Mouse (Mus musculus) kidney, adult 9 months (tissue): ENCODE measurements at regions not wholly inside any gene's neighbourhood (a gene's known extent, or its start where the extent isn't known, plus 50 kb on each side); places are given as distances from the start of the nearest gene placed in this dataset.

Experiments
- DNase-seq: peaks from one replicate; pipeline ENCODE4 v3.0.0; 2022

- no peak for DNase-seq
Observed at GRCm38 (mm10) chr5:15773839-15774238, 59.8 kb upstream of the Speer4c start.

DNA sequence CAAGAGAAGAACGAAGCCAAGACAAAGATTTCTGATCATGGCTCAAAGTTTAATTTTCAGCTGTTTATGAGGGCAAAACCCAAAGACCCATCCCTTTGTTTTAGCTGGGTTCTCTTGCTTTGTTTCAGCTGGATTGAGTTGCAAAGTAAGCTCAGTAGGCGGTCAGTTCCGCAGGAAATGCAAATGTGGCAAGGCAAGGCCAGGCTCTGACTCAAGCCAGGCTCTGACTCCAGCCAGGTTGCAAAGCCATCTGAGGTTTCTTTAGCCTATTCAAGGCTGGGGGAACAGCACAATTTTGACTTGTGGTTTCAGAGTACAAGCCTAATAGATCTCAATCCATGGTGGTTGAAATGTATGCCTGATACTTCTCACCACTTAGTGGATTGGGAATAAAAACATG, 60.5 kb upstream of the Speer4c start:
- no peak for DNase-seq

DNA sequence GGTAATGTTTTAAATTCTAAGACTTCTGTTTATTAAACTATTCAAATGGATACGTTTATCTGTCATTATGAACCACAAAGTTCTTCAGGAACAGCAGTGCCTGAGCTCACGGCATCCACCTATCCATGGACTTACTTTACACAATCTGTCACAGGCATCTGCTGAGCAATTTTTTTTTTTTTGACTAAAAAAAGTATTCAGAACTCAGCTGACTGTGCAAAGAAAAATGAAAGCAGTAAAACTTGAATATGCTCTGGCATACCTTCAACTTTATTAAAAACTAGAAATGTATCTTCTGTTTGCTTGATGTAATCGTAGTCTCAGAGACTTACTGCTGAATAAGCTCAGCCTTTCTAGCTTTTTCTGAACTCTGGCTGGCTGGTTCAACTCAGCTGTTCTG, 62.0 kb upstream of the Speer4c start:
- no peak for DNase-seq

DNA sequence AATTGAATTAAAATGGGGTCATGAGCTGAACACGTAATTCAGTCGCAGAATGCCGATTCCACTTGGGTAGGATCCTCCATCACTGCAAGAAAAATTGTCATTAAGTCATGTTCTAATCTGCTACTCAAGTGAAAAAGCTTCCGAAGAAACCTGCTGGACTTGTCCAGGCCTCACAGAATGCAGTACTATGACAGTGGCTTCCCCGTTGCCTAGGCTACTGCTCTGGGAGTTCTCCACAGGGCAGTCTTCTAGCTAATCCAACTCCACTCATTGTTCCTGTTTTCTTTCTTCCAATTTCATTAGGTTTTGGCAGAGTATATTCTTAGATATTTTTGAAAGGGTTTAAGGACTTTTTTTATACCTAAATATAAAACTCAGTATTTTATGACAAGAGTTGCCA, 89.5 kb upstream of the Speer4c start:
- DNase-seq = no peak

DNA sequence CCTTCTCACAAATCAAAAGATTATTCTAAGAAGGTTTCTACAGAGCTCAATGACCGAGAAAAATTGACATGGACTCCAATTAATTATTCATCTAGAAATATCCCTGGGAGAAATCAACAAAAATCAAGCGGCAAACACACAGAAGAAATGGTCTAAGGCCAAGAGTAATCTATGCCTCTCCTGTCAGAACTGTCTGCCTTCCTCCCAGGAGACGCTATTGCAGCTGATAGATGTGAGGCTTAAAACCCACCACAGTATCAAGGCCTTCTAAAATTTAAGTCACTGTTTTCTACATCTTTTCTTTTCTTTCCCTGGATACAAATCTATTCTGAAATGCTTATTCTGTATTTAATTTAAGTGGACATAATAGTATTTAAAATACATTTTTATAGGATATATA, 102.8 kb upstream of the Speer4c start:
- no peak for DNase-seq

DNA sequence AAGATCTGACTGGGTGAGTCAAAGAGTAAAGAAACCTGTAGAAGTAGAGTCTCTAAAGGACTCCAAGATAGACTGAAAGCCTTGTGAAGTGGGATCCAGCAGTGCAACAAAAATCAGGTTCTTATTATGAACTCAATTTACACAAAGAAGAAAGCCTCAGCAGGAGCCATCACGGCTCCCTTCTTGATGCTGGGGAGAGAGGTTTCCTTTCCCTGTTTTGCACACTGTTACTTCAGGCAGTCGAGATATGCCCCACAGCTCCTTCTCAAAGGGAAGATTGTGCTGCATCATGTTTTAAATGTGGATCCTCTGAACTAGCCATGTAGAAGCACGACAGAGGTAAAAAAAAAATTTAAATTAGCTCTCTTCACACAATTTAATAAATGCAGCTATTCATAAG, 103.3 kb upstream of the Speer4c start:
- DNase-seq = no peak

GRCm38 (mm10) chr5:15822989-15823388, 108.9 kb upstream of the Speer4c start:
- DNase-seq = no peak

DNA sequence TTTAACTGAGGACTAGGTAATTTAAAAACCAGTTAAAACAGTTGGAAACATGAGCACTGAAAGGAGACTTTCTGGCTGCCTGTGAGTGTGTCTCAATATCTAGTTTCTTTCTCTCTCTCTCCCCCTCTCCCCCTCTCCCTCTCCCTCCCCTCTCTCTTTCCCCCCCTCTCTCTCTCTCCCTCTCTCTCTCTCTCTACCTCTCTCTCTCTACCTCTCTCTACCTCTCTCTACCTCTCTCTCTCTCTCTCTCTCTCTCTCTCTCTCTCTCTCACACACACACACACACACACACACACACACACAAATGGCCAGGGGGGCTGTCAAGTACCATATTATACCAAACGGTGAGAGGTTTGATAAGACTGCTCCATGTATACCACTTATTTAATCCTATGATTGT, 103.0 kb upstream of the Cacna2d1 start:
- no peak for DNase-seq

DNA sequence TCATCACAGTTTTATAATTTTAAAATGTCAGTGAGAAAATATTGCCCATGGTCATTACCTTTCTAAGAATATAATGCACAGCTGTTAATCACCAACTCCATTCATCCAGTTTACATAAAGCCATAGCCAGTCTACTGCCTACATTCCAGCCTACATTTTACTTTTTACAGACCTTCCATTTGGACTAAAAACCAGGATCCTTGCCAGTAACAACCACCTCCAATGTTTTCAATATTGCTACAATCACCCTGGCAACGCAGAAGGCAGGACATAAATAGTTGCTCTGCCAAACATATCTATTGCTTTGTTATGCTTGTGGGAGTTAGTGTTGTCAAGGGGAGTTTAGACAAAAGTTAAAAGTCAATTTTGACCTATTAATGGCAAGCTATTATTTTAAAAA, 102.2 kb upstream of the Cacna2d1 start:
- DNase-seq = no peak

DNA sequence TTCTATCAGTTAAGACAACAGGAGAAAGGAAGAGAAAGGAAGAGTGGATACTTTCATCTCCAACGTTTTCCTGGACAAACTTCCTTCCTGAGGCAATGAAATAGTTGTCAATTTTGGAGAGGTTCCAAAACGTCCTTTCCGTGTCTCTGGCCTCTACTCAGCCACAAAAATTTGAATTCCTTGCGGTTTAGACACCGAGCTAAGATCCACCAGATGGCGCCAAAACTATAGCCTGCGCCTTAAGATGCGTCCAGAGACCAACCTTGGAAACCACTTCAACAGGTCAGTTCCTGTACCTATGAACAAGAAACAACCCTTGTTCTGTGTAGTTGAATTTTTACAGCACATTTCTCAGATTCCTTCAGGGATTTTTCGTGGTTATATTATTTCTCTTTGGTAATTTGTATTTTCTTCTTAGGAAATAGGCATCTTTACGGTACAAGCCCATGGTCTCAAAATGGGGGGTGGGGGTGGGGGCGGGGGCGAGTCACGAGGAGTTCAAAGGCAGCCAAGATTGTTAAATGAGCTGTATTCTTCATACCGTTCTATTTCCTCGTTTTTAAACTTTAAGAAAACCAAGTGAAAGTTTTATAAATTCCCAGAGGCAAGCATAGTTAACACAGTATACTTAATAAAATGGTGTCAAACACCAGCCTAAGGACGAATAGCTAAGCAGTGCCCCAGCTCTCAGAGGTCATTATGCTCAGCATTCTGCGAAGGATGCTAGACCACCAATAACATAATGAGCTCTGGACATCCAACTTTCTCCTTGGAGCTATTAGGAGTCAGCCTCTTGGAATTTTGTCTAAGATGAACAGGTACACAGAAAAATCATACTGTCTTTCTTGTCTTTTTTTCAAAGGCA, 96.2 kb upstream of the Cacna2d1 start:
- DNase-seq = peak; percentile 77

DNA sequence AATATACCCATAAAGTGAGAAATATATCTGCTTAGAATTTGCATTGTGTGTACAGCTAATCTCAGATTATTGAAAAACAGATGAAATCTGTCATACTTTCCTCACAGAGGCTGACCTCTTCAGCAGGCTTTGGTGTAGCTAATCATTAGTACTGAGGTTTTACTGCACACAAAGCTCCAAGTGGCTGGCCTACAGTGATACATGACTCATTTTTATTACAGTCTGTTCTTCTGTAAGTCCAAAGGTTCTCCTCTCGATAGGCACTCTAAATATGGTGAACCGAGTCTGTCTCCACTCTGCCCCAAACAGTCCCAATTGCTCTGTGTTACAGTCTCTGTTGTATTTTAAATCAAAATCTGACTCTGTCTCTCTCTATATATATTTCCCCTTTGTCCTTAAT, 87.7 kb upstream of the Cacna2d1 start:
- peak; percentile 17 for DNase-seq

DNA sequence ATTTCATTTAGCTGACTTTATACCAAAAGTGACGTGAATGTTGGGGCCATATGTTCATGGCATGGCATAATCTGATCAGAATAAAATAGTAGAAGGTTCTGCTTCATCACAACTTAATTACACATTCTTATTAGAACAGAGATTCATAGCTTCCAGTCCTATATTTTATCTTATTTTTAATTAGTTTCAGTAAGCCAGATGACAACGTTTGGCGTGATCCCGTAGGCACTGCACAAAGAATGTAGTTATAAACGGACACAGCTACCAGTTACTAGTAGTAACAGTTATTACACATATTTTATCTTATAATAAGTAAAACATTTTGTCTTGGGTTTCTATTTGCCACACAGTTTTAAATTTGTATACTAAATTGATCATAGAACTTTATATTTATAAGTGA, 85.0 kb upstream of the Cacna2d1 start:
- no peak for DNase-seq

DNA sequence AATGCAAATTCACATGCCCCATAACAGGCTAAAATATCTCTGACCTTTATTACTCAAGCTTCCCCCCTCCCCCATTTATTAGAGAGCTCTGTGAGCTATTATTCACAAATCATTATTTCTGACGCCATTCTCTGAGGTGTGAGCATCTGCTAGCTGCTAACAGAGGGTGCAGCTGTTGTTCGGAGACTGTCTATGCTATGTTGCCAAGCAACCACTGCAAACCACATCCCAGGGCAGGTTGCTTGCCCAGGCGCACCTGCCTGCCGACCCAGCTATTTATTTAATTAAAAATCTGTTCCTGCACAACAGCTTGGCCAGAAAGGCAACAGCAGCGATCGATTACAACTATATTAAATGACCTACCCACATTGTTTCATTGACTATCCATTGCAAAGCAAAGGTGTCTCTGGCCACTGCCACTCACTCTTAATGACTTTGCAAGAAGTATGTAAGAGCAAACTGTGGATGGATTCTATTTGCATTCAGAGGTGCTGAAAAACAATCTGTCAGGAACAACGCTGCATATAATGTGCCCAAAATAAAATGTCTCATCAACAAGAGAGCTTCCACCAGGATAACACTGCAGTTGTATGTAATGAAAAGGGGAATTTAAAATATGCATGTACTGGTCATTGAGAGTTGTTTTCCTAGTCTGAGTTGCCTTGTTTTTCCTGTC, 84.2 kb upstream of the Cacna2d1 start:
- no peak for DNase-seq

GRCm38 (mm10) chr5:15854752-15855151, 79.7 kb upstream of the Cacna2d1 start:
- no peak for DNase-seq

DNA sequence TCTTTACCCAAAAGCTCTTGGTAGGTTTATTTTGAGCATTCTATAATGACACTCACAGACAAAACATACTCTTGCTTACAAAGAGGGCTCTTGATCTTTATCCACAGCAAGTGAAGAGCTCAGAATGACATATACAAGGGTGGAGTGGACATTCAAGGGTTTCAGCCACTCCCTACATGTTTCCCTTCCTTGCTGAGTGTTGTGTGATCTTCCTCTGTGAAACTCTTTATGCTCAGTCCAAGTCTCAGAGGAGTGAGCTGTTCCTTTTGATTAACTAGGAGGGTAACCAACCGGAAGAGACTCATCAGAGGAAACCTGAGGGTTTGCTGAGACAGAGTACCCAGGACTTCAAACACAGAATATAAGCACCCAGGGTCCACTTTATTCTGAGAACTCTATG, 77.5 kb upstream of the Cacna2d1 start:
- DNase-seq = no peak

DNA sequence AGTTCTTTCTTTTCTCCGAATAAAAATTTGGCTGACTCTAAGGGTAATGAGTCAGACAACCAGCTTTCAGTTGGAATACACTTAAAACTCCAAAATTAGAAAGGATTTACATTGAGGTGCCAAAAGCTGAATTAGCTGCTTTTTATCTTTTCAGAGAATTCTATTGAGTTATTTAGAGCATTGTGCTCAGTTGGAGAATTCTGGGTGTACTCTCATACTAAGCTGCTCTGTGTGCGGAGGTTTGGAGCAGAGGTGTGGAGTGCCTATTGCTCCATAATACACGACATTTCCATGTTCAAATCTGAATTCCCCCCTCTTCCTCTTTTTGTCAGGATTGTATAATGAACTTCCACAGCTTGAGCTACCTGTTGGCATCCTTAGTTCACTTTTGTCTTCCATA, 60.4 kb upstream of the Cacna2d1 start:
- DNase-seq = no peak

GRCm38 (mm10) chr5:15883004-15883403, 51.5 kb upstream of the Cacna2d1 start:
- DNase-seq = no peak
